Mouse (Mus musculus): Measurements from ENCODE around the gene Nbeal2. TPM values are rescaled to one million over a fixed set of nuclear protein-coding genes. Genes with fewer than 3 reads are reported as not detected.

Gene Nbeal2
- total RNA-seq (2014; rRNA removed) (9.3 and 11.5 TPM in 2 replicates), polyA plus RNA-seq (2015; fragmentation: Nextera tagmentation; extraction: Ambion mirVana) (3.9 and 4.0 TPM in 2 replicates)

GRCm38 (mm10) chr9:110653655-110654461, at the start of gene Nbeal2:
Gene Nbeal2 (minus strand): TSS chr9:110654161.
- Histone ChIP-seq H3K27ac (ENCODE audit: low read depth, low read length) (0 out of 2 replicates have a peak within 1 kb of the TSS, but pooled peaks have one; percentile 2), H3K9ac (replicated peaks; ENCODE audit: low read length, poor library complexity, severe bottlenecking) (peak within 1 kb of the TSS; percentile 76), H3K4me2 (ENCODE audit: low read depth, low read length, poor library complexity, severe bottlenecking) (peak within 1 kb of the TSS; percentile 89), H3K27me3 (ENCODE audit: insufficient read depth, low read length) (no peaks in the 10 kb centered on the region), H3K36me3 (ENCODE audit: insufficient read depth, low read length) (no peaks in the 10 kb centered on the region), H3K9me3 (ENCODE audit: low read length) (no peaks in the 10 kb centered on the region), H3K4me1 (ENCODE audit: insufficient read depth, low read length) (peaks cover 26% of the 10 kb centered on the region), H3K4me3 (ENCODE audit: low read depth, low read length) (peak within 1 kb of the TSS; percentile 69)
- WGBS, result under 1% methylated on average over 72 of the region's 75 CpGs
- ATAC-seq (ENCODE audit: low FRiP score) (peak; percentile 39), DNase-seq (ENCODE audit: low spot score) (peak; percentile 80)
- TF ChIP-seq CTCF (IDR thresholded peaks at IDR 0.05), result no peak

- TF ChIP-seq CTCF (IDR thresholded peaks at IDR 0.05), result no peak
- H3K27ac ChIP-seq (ENCODE audit: low read depth, low read length), result no peak overlapping the region
- no peaks in the 10 kb centered on the region for H3K27me3 ChIP-seq (ENCODE audit: insufficient read depth, low read length)
- no peaks in the 10 kb centered on the region for H3K9me3 ChIP-seq (ENCODE audit: low read length)
- H3K9ac ChIP-seq (replicated peaks; ENCODE audit: low read length, poor library complexity, severe bottlenecking), result no peak overlapping the region
- WGBS, result 76% methylated on average over 1 of the region's 1 CpGs
- H3K36me3 ChIP-seq (ENCODE audit: insufficient read depth, low read length), result 0 out of 2 replicates have a peak, but pooled peaks cover 13% of the 10 kb centered on the region
- no peak for ATAC-seq (ENCODE audit: low FRiP score)
- no peak overlapping the region for H3K4me3 ChIP-seq (ENCODE audit: low read depth, low read length)
- DNase-seq (ENCODE audit: low spot score), result no peak
- no peak overlapping the region for H3K4me2 ChIP-seq (ENCODE audit: low read depth, low read length, poor library complexity, severe bottlenecking)
- H3K4me1 ChIP-seq (ENCODE audit: insufficient read depth, low read length), result no peaks in the 10 kb centered on the region
Observed at GRCm38 (mm10) chr9:110702848-110703247, 48.9 kb upstream of the Nbeal2 start.

GRCm38 (mm10) chr9:110701114-110702032, 47.4 kb upstream of the Nbeal2 start:
- WGBS, result 79% methylated on average over 12 of the region's 12 CpGs
- H3K9me3 ChIP-seq (ENCODE audit: low read length), result no peaks in the 10 kb centered on the region

GRCm38 (mm10) chr9:110699574-110699973, 45.6 kb upstream of the Nbeal2 start:
- H3K27me3 ChIP-seq (ENCODE audit: insufficient read depth, low read length), result no peaks in the 10 kb centered on the region
- peaks cover 17% of the 10 kb centered on the region; the same call in 1 of the 2 replicates for H3K36me3 ChIP-seq (ENCODE audit: insufficient read depth, low read length)
- no peak for DNase-seq (ENCODE audit: low spot score)
- no peak for ATAC-seq (ENCODE audit: low FRiP score)
- H3K9me3 ChIP-seq (ENCODE audit: low read length), result no peaks in the 10 kb centered on the region
- no peak overlapping the region for H3K27ac ChIP-seq (ENCODE audit: low read depth, low read length)
- H3K4me2 ChIP-seq (ENCODE audit: low read depth, low read length, poor library complexity, severe bottlenecking), result no peak overlapping the region
- TF ChIP-seq CTCF (IDR thresholded peaks at IDR 0.05), result no peak
- H3K4me3 ChIP-seq (ENCODE audit: low read depth, low read length), result no peak overlapping the region
- H3K9ac ChIP-seq (replicated peaks; ENCODE audit: low read length, poor library complexity, severe bottlenecking), result no peak overlapping the region
- 89% methylated on average over 3 of the region's 3 CpGs for whole genome bisulfite sequencing
- no peaks in the 10 kb centered on the region for H3K4me1 ChIP-seq (ENCODE audit: insufficient read depth, low read length)

More at GRCm38 (mm10) chr9:110701114-110702032, 47.4 kb upstream of the Nbeal2 start:
- H3K27me3 ChIP-seq (ENCODE audit: insufficient read depth, low read length), result no peaks in the 10 kb centered on the region
- DNase-seq (ENCODE audit: low spot score) (no peak), ATAC-seq (ENCODE audit: low FRiP score) (no peak)
- no peak overlapping the region for H3K9ac ChIP-seq (replicated peaks; ENCODE audit: low read length, poor library complexity, severe bottlenecking)
- H3K4me1 ChIP-seq (ENCODE audit: insufficient read depth, low read length), result no peaks in the 10 kb centered on the region
- no peak overlapping the region for H3K27ac ChIP-seq (ENCODE audit: low read depth, low read length)
- no peak for TF ChIP-seq CTCF (IDR thresholded peaks at IDR 0.05)
- 0 out of 2 replicates have a peak, but pooled peaks cover 15% of the 10 kb centered on the region for H3K36me3 ChIP-seq (ENCODE audit: insufficient read depth, low read length)
- H3K4me2 ChIP-seq (ENCODE audit: low read depth, low read length, poor library complexity, severe bottlenecking), result no peak overlapping the region
- no peak overlapping the region for H3K4me3 ChIP-seq (ENCODE audit: low read depth, low read length)

- WGBS, result 74% methylated on average over 3 of the region's 3 CpGs
- H3K27ac ChIP-seq (ENCODE audit: low read depth, low read length), result no peak overlapping the region
- H3K9me3 ChIP-seq (ENCODE audit: low read length), result no peaks in the 10 kb centered on the region
- DNase-seq (ENCODE audit: low spot score) (no peak), ATAC-seq (ENCODE audit: low FRiP score) (no peak)
- no peak overlapping the region for H3K4me2 ChIP-seq (ENCODE audit: low read depth, low read length, poor library complexity, severe bottlenecking)
- H3K4me3 ChIP-seq (ENCODE audit: low read depth, low read length), result no peak overlapping the region
- H3K9ac ChIP-seq (replicated peaks; ENCODE audit: low read length, poor library complexity, severe bottlenecking), result no peak overlapping the region
- no peaks in the 10 kb centered on the region for H3K4me1 ChIP-seq (ENCODE audit: insufficient read depth, low read length)
- H3K27me3 ChIP-seq (ENCODE audit: insufficient read depth, low read length), result no peaks in the 10 kb centered on the region
- no peak for TF ChIP-seq CTCF (IDR thresholded peaks at IDR 0.05)
- H3K36me3 ChIP-seq (ENCODE audit: insufficient read depth, low read length), result peaks cover 23% of the 10 kb centered on the region; the same call in 1 of the 2 replicates
Observed at GRCm38 (mm10) chr9:110697465-110697864, 43.5 kb upstream of the Nbeal2 start.
